Mouse (Mus musculus) liver, embryonic 16.5 days (tissue): Measurements from ENCODE around the gene Myof. TPM values are rescaled to one million over a fixed set of nuclear protein-coding genes. Genes with fewer than 3 reads are reported as not detected.

Experiments
- ATAC-seq: fragments of 200-750 bp; cut with Nextera tagmentation; 2 replicates; pipeline ENCODE4 v1.8.0; 2017; ENCODE audit warnings: low read depth, mild to moderate bottlenecking, moderate number of reproducible peaks, moderate library complexity
- H3K27ac ChIP-seq: fragments of 300-500 bp; sonication (generic); 2 replicates; pipeline ENCODE4 v1.5.1; 2014; ENCODE audit warnings: mild to moderate bottlenecking, low read length
- H3K27me3 ChIP-seq: fragments of 300-500 bp; sonication (generic); 2 replicates; pipeline ENCODE4 v1.6.1; 2014; ENCODE audit warnings: low read depth, low read length, mixed read lengths; ENCODE audit not compliant: control insufficient read depth, insufficient read depth
- H3K36me3 ChIP-seq: fragments of 300-500 bp; sonication (generic); 2 replicates; pipeline ENCODE4 v1.6.1; 2014; ENCODE audit warnings: mild to moderate bottlenecking; ENCODE audit not compliant: control insufficient read depth, insufficient read depth
- H3K4me1 ChIP-seq: fragments of 300-500 bp; sonication (generic); 2 replicates; pipeline ENCODE4 v1.6.1; 2014; ENCODE audit warnings: low read depth, low read length, mixed read lengths; ENCODE audit not compliant: control insufficient read depth
- H3K4me2 ChIP-seq: fragments of 300-500 bp; sonication (generic); 2 replicates; pipeline ENCODE4 v1.6.1; 2014; ENCODE audit warnings: low read depth, low read length, mixed read lengths
- H3K4me3 ChIP-seq: fragments of 300-500 bp; sonication (generic); 2 replicates; pipeline ENCODE4 v1.5.1; 2014; ENCODE audit warnings: low read depth, mild to moderate bottlenecking, low read length
- H3K9ac ChIP-seq: fragments of 300-500 bp; sonication (generic); 2 replicates; pipeline ENCODE4 v1.6.1; 2014; ENCODE audit warnings: low read depth, low read length
- H3K9me3 ChIP-seq: fragments of 300-500 bp; sonication (generic); replicated peaks from 2 replicates; pipeline ENCODE4 v1.6.1; 2016; ENCODE audit warnings: low read length; ENCODE audit not compliant: control insufficient read depth
- WGBS: fragments of 180-500 bp; shearing (Covaris S2); extraction: QIAGEN DNeasy Blood & Tissue Kit; methylation state at CpG from one replicate; pipeline ENCODE4 v1.1.7; 2014; ENCODE audit not compliant: insufficient replicate concordance; 5-methylcytosine and 5-hydroxymethylcytosine counted together
- polyA plus RNA-seq: library from polyadenylated mRNA; unstranded; fragments of >200 nt; fragmentation: Nextera tagmentation; extraction: Ambion mirVana; gene quantifications from 2 replicates; pipeline ENCODE4 v1.2.1, GENCODE M21; 2015

The Myof gene
- polyA plus RNA-seq, 1 experiment from 2014 or later, result 1.9 TPM

GRCm38 (mm10) chr19:38003671-38004521 lies 39.5 kb downstream of the Myof start:
- H3K9ac ChIP-seq, result no peak overlapping the region
- H3K4me1 ChIP-seq, result no peaks in the 10 kb centered on the region
- H3K9me3 ChIP-seq, result no peaks in the 10 kb centered on the region
- H3K27me3 ChIP-seq, result no peaks in the 10 kb centered on the region
- H3K27ac ChIP-seq, result no peak overlapping the region
- ATAC-seq, result no peak
- no peak overlapping the region for H3K4me3 ChIP-seq
- WGBS, result 65% methylated on average over 24 of the region's 24 CpGs
- no peaks in the 10 kb centered on the region for H3K36me3 ChIP-seq
- H3K4me2 ChIP-seq, result no peak overlapping the region

GRCm38 (mm10) chr19:38002816-38003215 lies 40.6 kb downstream of the Myof start:
- Histone ChIP-seq H3K4me2 (no peak overlapping the region), H3K9me3 (no peaks in the 10 kb centered on the region), H3K4me3 (no peak overlapping the region), H3K27me3 (no peaks in the 10 kb centered on the region), H3K36me3 (no peaks in the 10 kb centered on the region), H3K27ac (no peak overlapping the region), H3K4me1 (no peaks in the 10 kb centered on the region), H3K9ac (no peak overlapping the region)
- no peak for ATAC-seq
- WGBS, result 59% methylated on average over 4 of the region's 4 CpGs

- Histone ChIP-seq H3K4me3 (no peak overlapping the region), H3K9me3 (no peaks in the 10 kb centered on the region), H3K36me3 (no peaks in the 10 kb centered on the region), H3K4me1 (no peaks in the 10 kb centered on the region), H3K4me2 (no peak overlapping the region), H3K27ac (no peak overlapping the region), H3K9ac (no peak overlapping the region), H3K27me3 (no peaks in the 10 kb centered on the region)
- ATAC-seq, result no peak
- WGBS, result 71% methylated on average over 4 of the region's 4 CpGs
These were observed 42.4 kb downstream of the Myof start for GRCm38 (mm10) chr19:38000990-38001389.

GRCm38 (mm10) chr19:37999941-38000340 lies 43.4 kb downstream of the Myof start:
- no peak for ATAC-seq
- H3K4me1 ChIP-seq, result no peaks in the 10 kb centered on the region
- WGBS, result 65% methylated on average over 2 of the region's 2 CpGs

GRCm38 (mm10) chr19:37994301-37994700 lies 49.1 kb downstream of the Myof start:
- Histone ChIP-seq H3K4me1 (no peaks in the 10 kb centered on the region), H3K27ac (no peak overlapping the region), H3K9me3 (no peaks in the 10 kb centered on the region), H3K36me3 (no peaks in the 10 kb centered on the region), H3K4me3 (no peak overlapping the region), H3K4me2 (no peak overlapping the region), H3K9ac (no peak overlapping the region), H3K27me3 (no peaks in the 10 kb centered on the region)
- no peak for ATAC-seq
- 52% methylated on average over 3 of the region's 3 CpGs for WGBS

More at GRCm38 (mm10) chr19:37999941-38000340, 43.4 kb downstream of the Myof start:
- Histone ChIP-seq H3K4me3 (no peak overlapping the region), H3K4me2 (no peak overlapping the region), H3K9me3 (no peaks in the 10 kb centered on the region), H3K27ac (no peak overlapping the region), H3K9ac (no peak overlapping the region), H3K27me3 (no peaks in the 10 kb centered on the region), H3K36me3 (no peaks in the 10 kb centered on the region)

- WGBS, result 52% methylated on average over 2 of the region's 2 CpGs
- Histone ChIP-seq H3K9ac (no peak overlapping the region), H3K27me3 (no peaks in the 10 kb centered on the region), H3K4me3 (no peak overlapping the region), H3K4me1 (no peaks in the 10 kb centered on the region), H3K4me2 (no peak overlapping the region), H3K9me3 (no peaks in the 10 kb centered on the region), H3K36me3 (no peaks in the 10 kb centered on the region), H3K27ac (no peak overlapping the region)
- ATAC-seq, result no peak
These were observed 51.2 kb downstream of the Myof start for GRCm38 (mm10) chr19:37992184-37992554.

GRCm38 (mm10) chr19:37991399-37992183 lies 51.8 kb downstream of the Myof start:
- no peak overlapping the region for H3K4me3 ChIP-seq
- H3K27me3 ChIP-seq, result no peaks in the 10 kb centered on the region
- no peaks in the 10 kb centered on the region for H3K4me1 ChIP-seq
- no peak overlapping the region for H3K9ac ChIP-seq
- H3K27ac ChIP-seq, result no peak overlapping the region
- no peak overlapping the region for H3K4me2 ChIP-seq
- WGBS, result 42% methylated on average over 7 of the region's 7 CpGs
- ATAC-seq, result no peak
- H3K36me3 ChIP-seq, result no peaks in the 10 kb centered on the region
- no peaks in the 10 kb centered on the region for H3K9me3 ChIP-seq

GRCm38 (mm10) chr19:37989971-37990370 lies 53.4 kb downstream of the Myof start:
- no peak for ATAC-seq
- no peak overlapping the region for H3K9ac ChIP-seq
- no peaks in the 10 kb centered on the region for H3K27me3 ChIP-seq
- H3K4me3 ChIP-seq, result no peak overlapping the region
- no peaks in the 10 kb centered on the region for H3K9me3 ChIP-seq
- H3K36me3 ChIP-seq, result no peaks in the 10 kb centered on the region
- no peak overlapping the region for H3K27ac ChIP-seq
- H3K4me1 ChIP-seq, result no peaks in the 10 kb centered on the region
- H3K4me2 ChIP-seq, result no peak overlapping the region
- 54% methylated on average over 2 of the region's 2 CpGs for WGBS

- ATAC-seq, result no peak
- Histone ChIP-seq H3K9ac (no peak overlapping the region), H3K4me1 (no peaks in the 10 kb centered on the region), H3K4me3 (no peak overlapping the region), H3K36me3 (no peaks in the 10 kb centered on the region), H3K9me3 (no peaks in the 10 kb centered on the region), H3K27ac (no peak overlapping the region), H3K4me2 (no peak overlapping the region), H3K27me3 (no peaks in the 10 kb centered on the region)
- 72% methylated on average over 4 of the region's 4 CpGs for WGBS
These were observed 55.2 kb downstream of the Myof start for GRCm38 (mm10) chr19:37988156-37988555.
